Mouse (Mus musculus): ENCODE measurements at regions not wholly inside any gene's neighbourhood (a gene's known extent, or its start where the extent isn't known, plus 50 kb on each side); places are given as distances from the start of the nearest gene placed in this dataset.

DNA sequence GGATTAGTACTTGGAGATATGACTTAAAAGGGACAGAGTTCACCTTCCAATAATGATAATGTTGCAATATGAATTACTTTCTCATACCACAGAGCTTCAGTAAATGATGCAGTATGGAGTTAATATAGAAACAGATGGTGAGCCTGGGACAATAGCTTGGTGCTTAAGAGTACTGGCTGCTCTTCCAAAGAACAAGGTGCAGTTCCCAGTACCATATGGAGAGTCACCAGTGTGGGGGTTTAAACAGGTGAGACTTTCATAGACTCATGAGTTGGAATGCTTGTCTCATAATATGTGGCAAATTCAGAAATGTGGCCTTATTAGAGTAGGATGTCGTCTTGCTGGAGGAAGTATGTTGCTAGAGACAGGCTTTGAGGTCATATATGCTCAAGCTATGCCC lies 715.8 kb upstream of the Arpp21 start:
- TF ChIP-seq POLR2A (IDR thresholded peaks at IDR 0.05; ENCODE audit: insufficient read depth, low read length), result no peak
- TF ChIP-seq CTCF (IDR thresholded peaks at IDR 0.05; ENCODE audit: low read depth, low read length), result no peak
- TF ChIP-seq EP300 (IDR thresholded peaks at IDR 0.05; ENCODE audit: insufficient read depth, low read depth, low read length), result no peak

Data from ES-Bruce4 (cell line).